ENCODE assay signal across 8 mouse cellular contexts in genomic region chr7:128460131-128460864, GRCm38 (mm10). TPM values are rescaled to one million over a fixed set of nuclear protein-coding genes. Genes with fewer than 3 reads are reported as not detected.
DNase-seq lines count a peak whose midpoint lies in the region; ATAC-seq and TF ChIP-seq lines count a peak whose summit lies in the region.

No protein-coding gene starts in this region.

- no peak for TF ChIP-seq POLR2A in kidney, adult 2 months (IDR thresholded peaks at IDR 0.05; ENCODE audit: low read depth, low read length)
- no peak for TF ChIP-seq POLR2A in testis, adult 2 months (IDR thresholded peaks at IDR 0.05; ENCODE audit: control insufficient read depth, low read depth, low read length)

- H3K9me3 ChIP-seq in limb, embryonic 15.5 days, result no peaks in the 10 kb centered on the region

- peak; percentile 14 for DNase-seq in gastrocnemius, adult 18-20 months (ENCODE audit: low spot score)
- DNase-seq in gastrocnemius, adult 8-10 months (ENCODE audit: low spot score in 2 of 2), result no peak
- peak; percentile 49 to 66 for DNase-seq in cerebellum, postnatal 25 days
- DNase-seq in gastrocnemius, postnatal 4 days (ENCODE audit: low spot score in 2 of 2), result peak; percentile 23 to 56
- DNase-seq in kidney, adult 2 months, result peak; percentile 34
- DNase-seq in naive thymus-derived CD4-positive, alpha-beta T cell, adult 2 months (ENCODE audit: low read depth), result peak; percentile 68

- no peaks in the 10 kb centered on the region for H3K36me3 ChIP-seq in kidney, adult 2 months (ENCODE audit: control insufficient read depth, insufficient read depth, low read length)
- H3K36me3 ChIP-seq in limb, embryonic 15.5 days, result no peaks in the 10 kb centered on the region
- H3K36me3 ChIP-seq in testis, adult 2 months (ENCODE audit: control insufficient read depth, insufficient read depth, low read length), result no peaks in the 10 kb centered on the region

- no peak for TF ChIP-seq CTCF in kidney, adult 2 months (conservative IDR thresholded peaks at IDR 0.05; ENCODE audit: insufficient read depth, insufficient read length, low read depth, low read length)
- no peak for TF ChIP-seq CTCF in testis, adult 2 months (IDR thresholded peaks at IDR 0.05; ENCODE audit: control insufficient read depth, insufficient read depth, insufficient replicate concordance, low read depth, low read length)

- WGBS in kidney, adult 2 months, result under 1% methylated on average over 36 of the region's 36 CpGs
- WGBS in limb, embryonic 15.5 days, result under 1% methylated on average over 36 of the region's 36 CpGs

- H3K27ac ChIP-seq in kidney, adult 2 months (ENCODE audit: insufficient read depth, low read depth, low read length), result peak overlapping the region; percentile 48
- H3K27ac ChIP-seq in limb, embryonic 15.5 days, result peak overlapping the region; percentile 96
- peak overlapping the region; percentile 71 for H3K27ac ChIP-seq in testis, adult 2 months (ENCODE audit: control insufficient read depth, insufficient read depth, low read depth, low read length)

- H3K27me3 ChIP-seq in kidney, adult 2 months (replicated peaks; ENCODE audit: control insufficient read depth, insufficient read depth, low read length), result no peaks in the 10 kb centered on the region
- H3K27me3 ChIP-seq in limb, embryonic 15.5 days, result no peaks in the 10 kb centered on the region
- no peaks in the 10 kb centered on the region for H3K27me3 ChIP-seq in testis, adult 2 months (ENCODE audit: control insufficient read depth, insufficient read depth, low read length)

- H3K4me2 ChIP-seq in limb, embryonic 15.5 days, result peak overlapping the region; percentile 81

- peak overlapping the region; percentile 84 for H3K4me3 ChIP-seq in kidney, adult 2 months (ENCODE audit: insufficient read depth, low read depth, low read length)
- H3K4me3 ChIP-seq in limb, embryonic 15.5 days, result peak overlapping the region; percentile 84
- peak overlapping the region; percentile 99 for H3K4me3 ChIP-seq in testis, adult 2 months (ENCODE audit: control insufficient read depth, low read depth, low read length)

- H3K9ac ChIP-seq in limb, embryonic 15.5 days, result peak overlapping the region; percentile 78

- H3K4me1 ChIP-seq in kidney, adult 2 months (ENCODE audit: control insufficient read depth, insufficient read depth, low read length), result peaks cover 3% of the 10 kb centered on the region; the same call in 1 of the 2 replicates
- H3K4me1 ChIP-seq in limb, embryonic 15.5 days, result peaks cover 16% of the 10 kb centered on the region
- peaks cover 9% of the 10 kb centered on the region for H3K4me1 ChIP-seq in testis, adult 2 months (ENCODE audit: control insufficient read depth, insufficient read depth, low read length)

- ATAC-seq in limb, embryonic 15.5 days (ENCODE audit: insufficient number of reproducible peaks, low FRiP score, low TSS enrichment, low read depth), result no peak

RNA-seq across cellular contexts. Expression of gene Tial1, which starts 1.2 kb away (rescaled TPM):
- 10 to 100 TPM; 41.1 to 42.5 TPM for total RNA-seq in gastrocnemius, adult 18-20 months (2021)
- total RNA-seq in gastrocnemius, adult 8-10 months (2022), result 10 to 100 TPM; 41.1 to 48.7 (median 44.1) TPM
- 10 to 100 TPM; 73.7 to 92.4 TPM for total RNA-seq in gastrocnemius, postnatal 4 days (2021)
- polyA plus RNA-seq in kidney, adult 2 months (2012; rRNA removed), result 21.9 and 22.2 TPM in 2 replicates
- 23.5 and 27.4 TPM in 2 replicates for polyA plus RNA-seq in limb, embryonic 15.5 days (2015; fragmentation: Nextera tagmentation; extraction: Ambion mirVana)
- 32.1 and 36.0 TPM in 2 replicates for polyA plus RNA-seq in testis, adult 2 months (2012; rRNA removed)

RNA-seq across cellular contexts. Expression of gene Rgs10, which starts 41.7 kb away (rescaled TPM):
- total RNA-seq in gastrocnemius, adult 18-20 months (2021), result 1 to 10 TPM; 2.0 to 3.4 TPM
- total RNA-seq in gastrocnemius, adult 8-10 months (2022), result 1 to 10 TPM in 2 of 4 experiments, under 1 TPM in 2; 0.77 to 4.1 (median 1.3) TPM
- 10 to 100 TPM; 14.5 to 18.2 TPM for total RNA-seq in gastrocnemius, postnatal 4 days (2021)
- 2.3 and 5.1 TPM in 2 replicates for polyA plus RNA-seq in kidney, adult 2 months (2012; rRNA removed)
- polyA plus RNA-seq in limb, embryonic 15.5 days (2015; fragmentation: Nextera tagmentation; extraction: Ambion mirVana), result 13.8 and 14.2 TPM in 2 replicates
- polyA plus RNA-seq in testis, adult 2 months (2012; rRNA removed), result 46.7 and 50.4 TPM in 2 replicates

Comparison
In these comparisons a context has a peak if more than half of its experiments do, and no peak if none do; other contexts are left out.
1. DNase-seq: peak in gastrocnemius, adult 18-20 months (single experiment), cerebellum, postnatal 25 days (2 of 2), gastrocnemius, postnatal 4 days (2 of 2), kidney, adult 2 months (single experiment) and naive thymus-derived CD4-positive, alpha-beta T cell, adult 2 months (single experiment); none in gastrocnemius, adult 8-10 months (0 of 2).
2. Peak in every context shown above with its lines, with median percentiles within 50 percentile points of each other: H3K27ac ChIP-seq and H3K4me3 ChIP-seq.